Mouse (Mus musculus) brown adipose tissue, adult 24 weeks (tissue): ENCODE data around the gene Pcbp4. TPM values are rescaled to one million over a fixed set of nuclear protein-coding genes. Genes with fewer than 3 reads are reported as not detected.
A peak's percentile ranks its signal among the peaks of the same experiment; 100 is the strongest.

Source experiments
- H3K27ac ChIP-seq: fragments of 200-500 bp; replicated peaks from 2 replicates; pipeline ENCODE4 v1.5.1; 2012; ENCODE audit warnings: low read depth, mild to moderate bottlenecking, low read length
- H3K4me1 ChIP-seq: fragments of 200-500 bp; 2 replicates; pipeline ENCODE4 v1.6.1; 2012; ENCODE audit warnings: low read length, mixed read lengths; ENCODE audit not compliant: control insufficient read depth, insufficient read depth, insufficient read length
- H3K4me3 ChIP-seq: fragments of 200-500 bp; 2 replicates; pipeline ENCODE4 v1.5.1; 2012; ENCODE audit warnings: low read depth, mild to moderate bottlenecking, low read length, moderate library complexity; ENCODE audit not compliant: insufficient read depth
- polyA plus RNA-seq: library from polyadenylated mRNA; stranded (reverse); fragments of >200 nt; gene quantifications from 2 replicates; pipeline ENCODE4 v1.2.4, GENCODE M21; 2012; ENCODE audit not compliant: missing spikeins, insufficient read depth, insufficient read length

The Pcbp4 gene
- polyA plus RNA-seq, 1 experiment = 12.8 TPM

- Histone ChIP-seq H3K4me1 (peaks cover 4% of the 10 kb centered on the region; the same call in 1 of the 2 replicates), H3K4me3 (peak overlapping the region; percentile 84), H3K27ac (peak overlapping the region; percentile 80)
Measured at GRCm38 (mm10) chr9:106428719-106429220, 24.3 kb upstream of the Pcbp4 start.

- Histone ChIP-seq H3K27ac (peak within 1 kb of the TSS; percentile 80), H3K4me3 (peak within 1 kb of the TSS; percentile 85), H3K4me1 (peaks cover 4% of the 10 kb centered on the region; the same call in 1 of the 2 replicates)
Measured at GRCm38 (mm10) chr9:106429221-106430014, 23.7 kb upstream of the Pcbp4 start, which contains the start of gene Rpl29. Gene Rpl29 (plus strand): TSS chr9:106429454.

GRCm38 (mm10) chr9:106430015-106430264 is 23.2 kb upstream of the Pcbp4 start:
- H3K4me1 ChIP-seq = peaks cover 4% of the 10 kb centered on the region; the same call in 1 of the 2 replicates
- H3K4me3 ChIP-seq = peak overlapping the region; percentile 85
- peak overlapping the region; percentile 75 for H3K27ac ChIP-seq

GRCm38 (mm10) chr9:106433389-106433788 is 19.7 kb upstream of the Pcbp4 start:
- Histone ChIP-seq H3K4me3 (no peak overlapping the region), H3K27ac (no peak overlapping the region)

GRCm38 (mm10) chr9:106436566-106436965 is 16.5 kb upstream of the Pcbp4 start:
- Histone ChIP-seq H3K27ac (no peak overlapping the region), H3K4me3 (no peak overlapping the region), H3K4me1 (peaks cover 3% of the 10 kb centered on the region; the same call in 1 of the 2 replicates)

More at GRCm38 (mm10) chr9:106433389-106433788, 19.7 kb upstream of the Pcbp4 start:
- H3K4me1 ChIP-seq = peaks cover 7% of the 10 kb centered on the region; the same call in 1 of the 2 replicates

- Histone ChIP-seq H3K27ac (no peak overlapping the region), H3K4me1 (no peaks in the 10 kb centered on the region; the same call in 1 of the 2 replicates), H3K4me3 (no peak overlapping the region)
Measured at GRCm38 (mm10) chr9:106442680-106443079, 10.4 kb upstream of the Pcbp4 start.

GRCm38 (mm10) chr9:106444836-106445235 is 8.3 kb upstream of the Pcbp4 start:
- Histone ChIP-seq H3K27ac (no peak overlapping the region), H3K4me3 (no peak overlapping the region), H3K4me1 (peaks cover 1% of the 10 kb centered on the region)

- Histone ChIP-seq H3K4me3 (peak within 1 kb of the TSS; percentile 68), H3K4me1 (peaks cover 2% of the 10 kb centered on the region), H3K27ac (peak within 1 kb of the TSS; percentile 25)
Measured at GRCm38 (mm10) chr9:106447348-106447747, 5.7 kb upstream of the Pcbp4 start, which contains the start of the genes Abhd14b and Abhd14a. Gene Abhd14b (plus strand): TSS chr9:106447459. Gene Abhd14a (minus strand): TSS chr9:106447678.

- Histone ChIP-seq H3K27ac (peak overlapping the region; percentile 25), H3K4me1 (peaks cover 2% of the 10 kb centered on the region), H3K4me3 (peak overlapping the region; percentile 42)
Measured at GRCm38 (mm10) chr9:106447951-106448350, 5.1 kb upstream of the Pcbp4 start.

- Histone ChIP-seq H3K4me1 (peaks cover 2% of the 10 kb centered on the region), H3K27ac (peak overlapping the region; percentile 64), H3K4me3 (peak overlapping the region; percentile 68)
Measured at GRCm38 (mm10) chr9:106448498-106449031, 4.5 kb upstream of the Pcbp4 start.

GRCm38 (mm10) chr9:106449947-106450346 is 3.1 kb upstream of the Pcbp4 start:
- Histone ChIP-seq H3K4me3 (no peak overlapping the region), H3K4me1 (peaks cover 2% of the 10 kb centered on the region), H3K27ac (no peak overlapping the region)

GRCm38 (mm10) chr9:106450661-106451060 is 2.4 kb upstream of the Pcbp4 start:
- Histone ChIP-seq H3K4me1 (peaks cover 2% of the 10 kb centered on the region), H3K27ac (no peak overlapping the region), H3K4me3 (no peak overlapping the region)

- Histone ChIP-seq H3K4me3 (no peak overlapping the region), H3K4me1 (peaks cover 2% of the 10 kb centered on the region), H3K27ac (no peak overlapping the region)
Measured at GRCm38 (mm10) chr9:106451298-106451697, 1.8 kb upstream of the Pcbp4 start.

GRCm38 (mm10) chr9:106451899-106452298 is 1.2 kb upstream of the Pcbp4 start:
- Histone ChIP-seq H3K27ac (no peak overlapping the region), H3K4me1 (peaks cover 2% of the 10 kb centered on the region), H3K4me3 (no peak overlapping the region)

GRCm38 (mm10) chr9:106452351-106452750 is 740 bp upstream of the Pcbp4 start:
- Histone ChIP-seq H3K4me1 (peaks cover 2% of the 10 kb centered on the region), H3K4me3 (no peak overlapping the region)

More at GRCm38 (mm10) chr9:106452351-106452750, 740 bp upstream of the Pcbp4 start:
- no peak overlapping the region for H3K27ac ChIP-seq
